Mouse (Mus musculus) neural tube, embryonic 10.5 days (tissue): ENCODE data around the gene Psg26.
"Not testable (repeated sequence)": the region's sequence is repeated elsewhere in the genome, so short reads cannot be mapped to it uniquely, and the experiment has no call there.

Source experiments
- DNase-seq: peaks from one replicate; pipeline ENCODE4 v3.0.0-alpha.2; 2017; ENCODE audit warnings: low spot score; ENCODE audit errors: extremely low spot score

Gene Psg26

DNA sequence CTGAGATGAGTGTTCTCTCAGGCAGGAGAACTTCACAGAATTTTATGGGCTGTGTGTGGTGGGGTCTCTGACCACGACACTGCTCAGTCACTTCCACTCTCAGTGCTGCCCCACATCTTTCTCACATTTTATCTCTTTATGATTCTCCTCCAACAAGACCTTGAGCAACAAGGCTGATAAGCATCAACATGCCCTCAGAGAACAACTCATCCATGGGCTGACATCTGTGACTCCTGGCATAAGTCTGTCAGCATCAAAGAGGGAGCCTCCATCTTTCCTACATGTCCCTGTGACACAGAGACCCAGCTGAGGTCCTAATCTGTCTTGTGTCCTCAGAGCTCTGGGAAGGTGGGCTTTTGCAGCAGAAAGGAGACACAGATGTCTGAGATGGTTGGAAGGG is at the start of gene Psg26:
Psg26 (minus strand) TSS at position 101 of the 400 bp plus-strand sequence.
- no peak for DNase-seq

DNA sequence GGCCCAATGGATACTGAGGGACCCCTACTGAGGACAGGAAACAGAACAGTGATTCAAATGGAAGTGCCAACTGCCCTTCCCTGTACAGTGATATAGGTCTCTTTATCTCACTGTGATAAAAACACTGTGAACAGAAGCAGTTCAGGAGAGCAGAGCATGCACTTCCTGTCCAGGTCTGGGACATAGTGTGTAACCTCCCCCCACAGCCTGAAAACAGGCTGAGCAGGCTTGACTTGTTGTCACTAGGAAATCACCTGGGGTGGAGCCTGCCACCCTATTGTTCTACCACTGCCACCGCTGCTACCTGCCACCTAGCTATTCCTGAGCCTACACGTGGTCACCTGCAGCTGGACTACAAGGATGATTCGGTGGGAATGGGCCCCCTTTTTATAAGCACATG is 49.4 kb upstream of the Psg26 start:
- DNase-seq = no peak

GRCm38 (mm10) chr7:18532169-18532568 is 48.2 kb upstream of the Psg26 start, which contains the start of gene Psg25:
Psg25 (minus strand) TSS chr7:18532269.
- DNase-seq = no peak

DNA sequence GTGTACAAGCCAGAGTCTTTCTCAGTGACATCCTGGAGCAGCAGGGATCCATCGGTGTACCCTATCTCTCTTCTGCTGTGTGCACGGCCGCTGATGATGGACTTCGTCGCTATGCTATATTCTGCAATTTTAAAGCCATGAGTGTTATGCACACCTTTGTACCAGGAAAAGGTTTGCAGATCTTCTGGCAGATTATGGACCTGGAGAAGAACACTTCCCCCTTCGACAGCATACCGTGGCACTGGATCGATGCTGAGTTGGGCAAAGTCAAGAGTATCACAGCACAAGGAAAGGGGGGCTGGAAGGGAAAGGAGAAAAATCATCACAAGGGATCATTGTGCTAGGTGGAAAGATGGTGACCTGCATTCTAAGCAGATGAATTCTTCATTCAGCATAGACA is 40.7 kb upstream of the Psg26 start:
- no peak for DNase-seq

- not testable (repeated sequence) for DNase-seq
Measured at GRCm38 (mm10) chr7:18512848-18513247, 28.9 kb upstream of the Psg26 start.

DNA sequence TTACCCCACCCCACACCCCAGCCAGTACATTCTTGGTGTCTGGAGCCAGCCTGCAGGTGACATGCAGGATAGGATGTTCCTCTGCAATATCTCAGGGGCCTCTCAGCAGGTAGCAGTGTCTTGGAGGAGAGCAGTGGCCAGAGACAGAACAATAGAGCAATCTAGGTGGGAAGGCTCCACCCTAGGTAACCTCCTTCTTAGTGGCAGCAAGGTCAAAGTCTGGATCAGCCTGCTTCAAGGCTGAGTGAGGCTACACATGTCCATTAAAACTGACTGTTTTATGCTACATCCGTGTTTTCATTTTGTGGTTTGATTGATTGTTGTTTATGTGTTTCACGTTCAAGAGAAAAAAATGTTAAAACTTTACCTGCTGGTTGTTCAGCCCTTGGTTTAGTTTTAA is 28.4 kb upstream of the Psg26 start:
- not testable (repeated sequence) for DNase-seq

DNA sequence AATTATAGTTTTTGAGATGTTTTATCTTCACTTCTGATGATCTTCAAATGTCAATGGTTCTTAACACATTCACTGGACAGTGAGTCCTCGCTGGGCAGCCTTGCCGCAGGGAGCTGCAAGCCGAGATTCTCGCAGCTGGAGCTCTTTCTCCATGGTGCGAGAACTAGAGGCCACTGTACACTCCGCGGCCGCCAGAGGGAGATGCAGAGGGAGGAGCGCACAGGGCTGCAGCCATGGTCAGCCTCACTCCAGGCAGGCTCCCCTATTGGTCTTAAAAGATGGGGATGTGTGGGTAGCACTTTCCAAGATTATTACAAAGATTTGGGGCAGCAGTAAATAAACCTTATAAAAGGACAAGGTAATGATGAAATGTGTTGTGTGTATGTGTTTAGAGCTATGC is 27.5 kb upstream of the Psg26 start:
- DNase-seq = peak; percentile 26

GRCm38 (mm10) chr7:18431941-18432340 is 52.0 kb downstream of the Psg26 start, which contains the start of gene Psg28:
Psg28 (minus strand) TSS chr7:18432041.
- DNase-seq = not testable (repeated sequence)
